Mouse (Mus musculus) neural tube, embryonic 13.5 days (tissue): ENCODE results near the gene Muc2. TPM values are rescaled to one million over a fixed set of nuclear protein-coding genes. Genes with fewer than 3 reads are reported as not detected.

Experiments
- ATAC-seq: fragments of 200-750 bp; cut with Nextera tagmentation; 2 replicates; pipeline ENCODE4 v1.8.0; 2017; ENCODE audit warnings: low read depth, mild to moderate bottlenecking, moderate TSS enrichment, moderate library complexity
- H3K27ac ChIP-seq: fragments of 300-500 bp; sonication (generic); replicated peaks from 2 replicates; pipeline ENCODE4 v1.5.1; 2015; ENCODE audit warnings: moderate library complexity, mild to moderate bottlenecking, inconsistent platforms
- H3K27me3 ChIP-seq: fragments of 300-500 bp; sonication (generic); 2 replicates; pipeline ENCODE4 v1.6.1; 2015; ENCODE audit warnings: mild to moderate bottlenecking, inconsistent platforms
- H3K36me3 ChIP-seq: fragments of 300-500 bp; sonication (generic); 2 replicates; pipeline ENCODE4 v1.6.1; 2015; ENCODE audit warnings: mild to moderate bottlenecking, inconsistent platforms
- H3K4me1 ChIP-seq: fragments of 300-500 bp; sonication (generic); replicated peaks from 2 replicates; pipeline ENCODE4 v1.6.1; 2015; ENCODE audit warnings: inconsistent platforms
- H3K4me2 ChIP-seq: fragments of 300-500 bp; sonication (generic); 2 replicates; pipeline ENCODE4 v1.6.1; 2015; ENCODE audit warnings: inconsistent platforms, mild to moderate bottlenecking, moderate library complexity
- H3K4me3 ChIP-seq: fragments of 300-500 bp; sonication (generic); 2 replicates; pipeline ENCODE4 v1.5.1; 2015; ENCODE audit warnings: mild to moderate bottlenecking, inconsistent platforms
- H3K9ac ChIP-seq: fragments of 300-500 bp; sonication (generic); 2 replicates; pipeline ENCODE4 v1.6.1; 2015; ENCODE audit warnings: moderate library complexity, mild to moderate bottlenecking, inconsistent platforms
- H3K9me3 ChIP-seq: fragments of 300-500 bp; sonication (generic); 2 replicates; pipeline ENCODE4 v1.6.1; 2016; ENCODE audit warnings: inconsistent platforms
- WGBS: fragments of 180-500 bp; shearing (Covaris S2); methylation state at CpG from one replicate; pipeline ENCODE4 v1.1.7; 2015; 5-methylcytosine and 5-hydroxymethylcytosine counted together
- polyA plus RNA-seq: library from polyadenylated mRNA; unstranded; fragments of >200 nt; fragmentation: Nextera tagmentation; extraction: Ambion mirVana; gene quantifications from 2 replicates; pipeline ENCODE4 v1.2.1, GENCODE M21; 2015

Muc2 gene
- polyA plus RNA-seq, 1 experiment from 2014 or later: 0.81 TPM

DNA sequence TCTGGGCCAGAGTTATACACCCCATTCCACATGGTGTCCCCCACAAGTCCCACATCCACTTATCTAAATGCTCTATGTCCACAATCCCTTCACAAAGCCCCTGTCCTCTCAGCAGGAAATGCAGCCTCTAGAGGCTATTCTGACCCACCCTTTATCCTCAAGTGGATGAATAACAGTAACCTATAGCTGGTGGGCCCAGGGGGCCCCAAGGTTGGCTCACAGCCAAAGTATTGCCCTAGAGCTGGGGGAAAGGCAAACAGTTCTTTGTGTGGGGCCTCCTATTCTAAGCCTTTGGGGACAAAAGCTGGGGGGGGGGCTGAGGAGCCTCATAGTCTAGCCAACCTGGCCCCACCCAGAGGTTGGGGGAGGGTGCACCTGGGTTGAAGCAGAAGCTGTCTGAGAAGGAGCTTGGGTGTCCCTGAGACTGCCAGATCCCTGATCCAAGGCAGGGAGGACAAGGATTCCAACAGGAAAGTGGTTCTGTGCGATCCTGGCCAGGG lies 82.0 kb downstream of the Muc2 start:
- Histone ChIP-seq H3K36me3 (no peaks in the 10 kb centered on the region), H3K27me3 (no peaks in the 10 kb centered on the region), H3K9me3 (no peaks in the 10 kb centered on the region), H3K4me1 (peaks cover 9% of the 10 kb centered on the region), H3K9ac (no peak overlapping the region), H3K4me2 (no peak overlapping the region), H3K27ac (no peak overlapping the region), H3K4me3 (no peak overlapping the region)
- ATAC-seq: no peak
- WGBS: 78% methylated on average over 1 of the region's 1 CpGs

GRCm38 (mm10) chr7:141774855-141775254 lies 84.7 kb downstream of the Muc2 start:
- 98% methylated on average over 2 of the region's 2 CpGs for WGBS
- Histone ChIP-seq H3K9me3 (no peaks in the 10 kb centered on the region), H3K27ac (no peak overlapping the region), H3K4me1 (peaks cover 9% of the 10 kb centered on the region), H3K36me3 (no peaks in the 10 kb centered on the region), H3K27me3 (no peaks in the 10 kb centered on the region), H3K9ac (no peak overlapping the region), H3K4me3 (no peak overlapping the region), H3K4me2 (no peak overlapping the region)
- no peak for ATAC-seq

GRCm38 (mm10) chr7:141776199-141776598 lies 86.1 kb downstream of the Muc2 start:
- H3K27ac ChIP-seq: no peak overlapping the region
- H3K36me3 ChIP-seq: no peaks in the 10 kb centered on the region
- no peak overlapping the region for H3K4me3 ChIP-seq
- WGBS: 88% methylated on average over 5 of the region's 5 CpGs
- no peaks in the 10 kb centered on the region for H3K27me3 ChIP-seq
- H3K4me1 ChIP-seq: peaks cover 9% of the 10 kb centered on the region
- no peak for ATAC-seq
- no peak overlapping the region for H3K4me2 ChIP-seq
- H3K9me3 ChIP-seq: no peaks in the 10 kb centered on the region
- H3K9ac ChIP-seq: no peak overlapping the region

- H3K4me1 ChIP-seq: no peaks in the 10 kb centered on the region
- no peaks in the 10 kb centered on the region for H3K36me3 ChIP-seq
- H3K27ac ChIP-seq: no peak within 1 kb of the TSS
- WGBS: 88% methylated on average over 6 of the region's 6 CpGs
- no peak within 1 kb of the TSS for H3K4me2 ChIP-seq
- H3K4me3 ChIP-seq: no peak within 1 kb of the TSS
- no peaks in the 10 kb centered on the region for H3K27me3 ChIP-seq
- H3K9ac ChIP-seq: no peak within 1 kb of the TSS
- no peak for ATAC-seq
- no peaks in the 10 kb centered on the region for H3K9me3 ChIP-seq
Measured at GRCm38 (mm10) chr7:141788677-141789452, 98.7 kb downstream of the Muc2 start, which contains the start of gene Muc5ac. Muc5ac (plus strand) TSS chr7:141788972.

- ATAC-seq: no peak
- H3K4me3 ChIP-seq: no peak overlapping the region
- no peaks in the 10 kb centered on the region; the same call in 1 of the 2 replicates for H3K27me3 ChIP-seq
- no peaks in the 10 kb centered on the region for H3K36me3 ChIP-seq
- H3K4me1 ChIP-seq: no peaks in the 10 kb centered on the region
- H3K4me2 ChIP-seq: no peak overlapping the region
- 90% methylated on average over 1 of the region's 1 CpGs for WGBS
- H3K27ac ChIP-seq: no peak overlapping the region
- no peak overlapping the region for H3K9ac ChIP-seq
- 0 out of 2 replicates have a peak, but pooled peaks cover 4% of the 10 kb centered on the region for H3K9me3 ChIP-seq
Measured at GRCm38 (mm10) chr7:141794251-141794650, 104.1 kb downstream of the Muc2 start.

DNA sequence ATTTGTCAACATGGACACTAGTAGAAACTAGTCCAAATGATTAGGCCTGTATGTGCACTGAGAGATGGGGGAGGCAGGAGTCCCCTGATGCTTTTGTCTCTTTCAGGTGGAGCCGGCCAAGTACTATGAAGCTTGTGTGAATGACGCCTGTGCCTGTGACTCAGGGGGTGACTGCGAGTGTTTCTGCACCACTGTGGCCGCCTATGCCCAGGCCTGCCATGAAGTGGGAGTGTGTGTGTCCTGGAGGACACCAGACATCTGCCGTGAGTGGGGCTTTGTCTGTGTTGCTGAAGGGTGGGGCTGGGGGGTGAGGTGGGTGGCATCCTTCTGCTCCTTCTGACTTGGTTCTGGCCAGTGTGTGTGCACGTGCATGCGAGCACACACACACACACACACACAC lies 113.1 kb downstream of the Muc2 start:
- Histone ChIP-seq H3K4me2 (no peak overlapping the region), H3K27ac (no peak overlapping the region), H3K36me3 (no peaks in the 10 kb centered on the region), H3K4me3 (no peak overlapping the region), H3K9me3 (no peaks in the 10 kb centered on the region), H3K27me3 (no peaks in the 10 kb centered on the region), H3K4me1 (no peaks in the 10 kb centered on the region), H3K9ac (no peak overlapping the region)
- ATAC-seq: no peak
- WGBS: 94% methylated on average over 7 of the region's 7 CpGs

Other genes with a start within 250 kb of the Muc2 start
- 3.8 and 3.9 TPM in 2 replicates for gene Pidd1, start 246.3 kb upstream of the Muc2 start, polyA plus RNA-seq
- gene Rplp2, start 243.0 kb upstream of the Muc2 start, polyA plus RNA-seq: 769 and 771 TPM in 2 replicates
- 17.1 and 17.6 TPM in 2 replicates for gene Pnpla2, start 235.1 kb upstream of the Muc2 start, polyA plus RNA-seq
- gene Cracr2b, start 229.2 kb upstream of the Muc2 start, polyA plus RNA-seq: 5.3 and 9.8 TPM in 2 replicates
- gene Cd151, start 222.9 kb upstream of the Muc2 start, polyA plus RNA-seq: 19.1 and 22.7 TPM in 2 replicates
- gene Polr2l, start 215.2 kb upstream of the Muc2 start, polyA plus RNA-seq: 79.3 and 85.0 TPM in 2 replicates
- gene Tspan4, start 215.1 kb upstream of the Muc2 start, polyA plus RNA-seq: 54.3 and 57.1 TPM in 2 replicates
- gene Chid1, start 150.5 kb upstream of the Muc2 start, polyA plus RNA-seq: 36.9 and 38.6 TPM in 2 replicates
- 109 and 117 TPM in 2 replicates for gene Ap2a2, start 128.2 kb upstream of the Muc2 start, polyA plus RNA-seq
- 0.17 and 0.20 TPM in 2 replicates for gene Muc6, start 35.0 kb upstream of the Muc2 start, polyA plus RNA-seq
- not detected in 2 replicates for gene Muc5ac, start 98.6 kb downstream of the Muc2 start, polyA plus RNA-seq
- 0.04 and 0.06 TPM in 2 replicates for gene Muc5b, start 148.7 kb downstream of the Muc2 start, polyA plus RNA-seq
- gene Tollip, start 228.2 kb downstream of the Muc2 start, polyA plus RNA-seq: 66.8 and 68.9 TPM in 2 replicates